Mouse (Mus musculus) inflammation-experienced regulatory T-cells, adult 6 months (primary cell): ENCODE data around the gene Fam71e2. TPM values are rescaled to one million over a fixed set of nuclear protein-coding genes. Genes with fewer than 3 reads are reported as not detected.
"Not testable (repeated sequence)": the region's sequence is repeated elsewhere in the genome, so short reads cannot be mapped to it uniquely, and the experiment has no call there.

Experiments used
- ATAC-seq: one replicate; pipeline ENCODE4 v1.8.0; 2017
- polyA plus RNA-seq, 3 experiments: library from polyadenylated mRNA; unstranded; fragments of 100-300 nt; shearing (Covaris generic); gene quantifications; one replicate each; pipeline ENCODE4 v1.2.1; 2017

Fam71e2 gene
- polyA plus RNA-seq, result not detected

DNA sequence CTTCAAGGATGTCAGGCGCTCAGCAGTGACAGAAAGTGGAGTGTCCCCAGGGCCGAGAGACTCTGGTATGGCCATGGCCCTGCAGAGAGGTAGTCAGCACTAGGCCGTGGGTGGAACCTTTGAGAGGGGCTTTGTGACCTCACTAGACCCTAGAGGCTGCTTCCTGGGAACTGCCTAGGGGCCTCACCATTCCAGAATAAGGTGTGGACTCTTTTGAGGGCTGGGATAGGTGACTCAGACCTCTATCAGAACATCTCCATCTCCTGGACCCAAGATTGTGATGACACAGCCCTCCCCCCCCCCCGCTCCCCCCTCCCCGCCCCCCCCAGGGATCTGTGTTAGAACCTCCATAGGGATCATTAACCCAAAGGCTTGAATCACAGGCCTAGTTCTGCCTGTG lies at the start of gene Fam71e2:
Gene Fam71e2, minus strand, starts transcription at position 101 of the 400 bp plus-strand sequence.
- no peak for ATAC-seq

DNA sequence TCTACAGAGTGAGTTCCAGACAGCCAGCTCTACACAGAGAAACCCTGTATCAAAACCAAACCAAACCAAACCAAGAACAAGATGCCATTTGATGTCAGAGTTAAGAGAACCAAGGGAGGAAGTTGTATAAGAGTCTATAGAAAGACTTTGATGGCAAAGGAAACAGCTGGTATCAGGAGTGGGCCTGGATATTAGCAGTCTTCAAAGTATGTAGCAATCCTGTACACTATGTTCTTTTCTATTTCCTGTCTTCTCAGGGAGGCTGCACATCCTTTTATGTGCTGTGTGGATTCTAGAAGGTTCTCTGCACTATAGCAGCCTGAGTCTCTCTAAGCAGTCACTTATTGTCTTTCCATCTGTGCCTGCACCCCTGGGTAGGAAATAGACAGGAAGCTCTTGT lies 45.5 kb upstream of the Fam71e2 start:
- ATAC-seq, result no peak

DNA sequence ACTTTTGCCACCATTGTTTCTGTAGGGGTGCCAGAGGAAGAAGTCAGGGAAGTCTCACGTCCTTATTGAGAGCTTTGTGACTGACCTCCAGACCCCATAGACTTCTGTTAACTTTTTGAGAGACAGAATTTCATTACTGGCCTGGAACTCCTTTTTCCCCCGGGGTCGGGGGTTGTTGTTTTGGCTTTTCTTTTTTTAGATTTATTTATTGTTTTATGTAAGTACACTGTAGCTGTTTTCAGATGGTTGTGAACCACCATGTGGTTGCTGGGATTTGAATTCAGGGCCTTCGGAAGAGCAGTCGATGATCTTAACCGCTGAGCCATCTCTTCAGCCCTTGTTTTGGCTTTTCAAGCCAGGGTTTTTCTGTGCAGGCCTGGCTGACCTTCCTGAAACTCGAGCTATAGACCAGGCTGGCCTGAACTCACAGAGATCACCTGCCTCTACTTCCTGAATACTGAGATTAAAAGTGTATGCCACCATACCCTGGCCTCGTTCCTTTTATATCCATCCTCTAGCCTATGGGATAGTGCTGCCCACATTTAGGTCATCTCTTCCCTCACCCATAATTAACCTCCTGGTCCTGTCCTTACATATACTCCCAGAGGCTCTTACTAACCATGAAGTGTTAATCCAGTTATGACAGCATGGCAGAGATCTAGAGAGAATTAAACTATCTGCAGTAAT lies 42.1 kb upstream of the Fam71e2 start:
- no peak for ATAC-seq

DNA sequence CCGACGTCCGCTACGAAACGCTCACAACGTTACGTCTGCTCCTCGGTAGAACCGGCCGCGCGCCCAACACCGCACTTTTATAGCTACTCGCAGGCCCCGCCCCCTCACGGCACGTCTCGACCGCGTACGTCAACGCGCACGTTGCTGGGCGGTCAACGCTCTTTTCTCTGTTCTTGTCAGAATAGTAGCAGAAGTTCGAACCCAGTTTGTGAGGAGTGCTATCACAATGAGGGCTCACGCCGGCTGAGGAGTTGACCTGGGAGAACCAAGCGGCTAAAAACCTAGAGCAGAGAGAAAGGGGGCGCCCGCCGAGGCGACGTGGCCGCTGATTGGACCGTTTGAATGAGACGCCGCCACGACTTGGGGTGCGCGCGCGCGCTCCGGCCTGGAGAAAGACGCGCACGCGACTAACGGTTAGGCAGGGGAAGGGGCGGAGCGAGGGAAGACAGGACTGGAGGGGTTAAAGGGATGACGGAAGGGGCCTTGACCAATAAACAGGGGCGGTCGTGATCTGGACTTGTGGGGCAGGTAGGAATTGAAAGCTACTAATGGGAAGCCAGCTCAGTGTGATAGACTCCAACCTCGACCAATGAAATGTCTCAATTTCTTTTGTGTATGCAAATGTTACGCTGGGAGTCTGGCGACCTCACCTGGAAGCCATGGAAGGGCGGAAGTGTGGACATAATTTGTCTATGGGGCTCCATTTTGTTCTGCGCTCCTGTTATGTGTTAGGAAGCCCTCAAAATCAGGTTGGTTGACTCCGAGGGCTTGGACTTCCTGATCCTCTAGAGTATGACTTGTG lies 41.4 kb upstream of the Fam71e2 start, which contains the start of gene Ube2s:
Gene Ube2s, minus strand, starts transcription at position 288 of the 802 bp plus-strand sequence.
- peak; percentile 94 for ATAC-seq

DNA sequence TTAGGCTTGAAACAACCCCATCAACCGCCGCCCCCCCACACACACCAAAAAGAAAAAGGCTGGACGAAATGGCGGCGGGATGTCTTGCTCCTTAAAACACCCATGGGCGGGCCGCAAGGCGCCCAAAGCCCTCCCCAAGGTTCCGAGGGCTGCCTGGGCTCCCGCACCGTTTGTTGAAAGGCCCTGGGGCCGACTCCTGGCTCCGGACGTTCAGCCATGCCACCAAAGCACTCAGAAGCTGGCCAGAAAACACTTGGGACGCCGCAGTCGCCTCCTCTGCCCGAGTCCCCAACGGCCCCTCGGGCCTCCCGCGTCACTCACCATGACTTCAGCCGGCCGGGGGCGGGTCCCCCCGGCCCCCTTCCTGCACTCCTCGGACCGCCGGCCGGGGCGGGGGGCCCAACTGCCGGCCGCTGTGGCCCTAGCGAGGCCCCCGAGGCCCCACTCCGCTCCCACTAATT lies 40.8 kb upstream of the Fam71e2 start:
- ATAC-seq, result no peak

DNA sequence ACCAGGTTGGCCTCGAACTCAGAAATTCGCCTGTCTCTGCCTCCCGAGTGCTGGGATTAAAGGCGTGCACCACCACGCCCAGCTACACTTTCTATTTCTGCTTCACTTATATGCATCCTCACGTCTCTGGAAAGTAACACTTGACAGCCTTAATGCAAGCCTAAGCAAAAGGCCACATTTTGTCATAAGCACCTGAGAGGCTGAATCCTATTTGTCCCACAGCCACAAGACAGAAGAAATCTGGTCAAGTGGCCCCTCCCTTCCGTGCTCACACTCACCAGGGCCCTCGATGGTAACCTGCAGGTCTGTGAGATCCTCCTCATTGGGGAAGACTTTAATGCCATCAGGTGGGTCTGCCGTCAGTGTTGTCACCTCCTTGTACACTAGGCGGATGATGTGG lies 40.0 kb upstream of the Fam71e2 start:
- not testable (repeated sequence) for ATAC-seq

DNA sequence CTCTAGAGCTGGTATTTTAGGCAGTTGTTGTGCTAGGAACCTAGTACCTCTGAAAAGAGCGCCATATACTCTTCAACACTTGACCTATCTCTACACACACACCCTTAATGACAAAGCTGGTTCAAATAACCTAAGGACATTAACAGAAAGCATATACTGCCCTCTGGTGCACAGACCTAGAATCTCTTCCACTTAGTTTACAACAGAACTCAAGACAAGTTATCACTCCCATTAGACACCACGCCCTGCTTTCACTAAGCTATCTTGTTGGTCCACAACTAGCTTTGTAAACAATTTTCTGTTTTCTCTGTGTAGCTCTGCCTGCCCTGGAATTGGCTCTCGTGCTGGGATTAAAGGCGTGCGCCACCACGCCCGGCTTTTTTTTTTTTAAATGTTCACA lies 35.6 kb upstream of the Fam71e2 start:
- ATAC-seq, result peak; percentile 55

DNA sequence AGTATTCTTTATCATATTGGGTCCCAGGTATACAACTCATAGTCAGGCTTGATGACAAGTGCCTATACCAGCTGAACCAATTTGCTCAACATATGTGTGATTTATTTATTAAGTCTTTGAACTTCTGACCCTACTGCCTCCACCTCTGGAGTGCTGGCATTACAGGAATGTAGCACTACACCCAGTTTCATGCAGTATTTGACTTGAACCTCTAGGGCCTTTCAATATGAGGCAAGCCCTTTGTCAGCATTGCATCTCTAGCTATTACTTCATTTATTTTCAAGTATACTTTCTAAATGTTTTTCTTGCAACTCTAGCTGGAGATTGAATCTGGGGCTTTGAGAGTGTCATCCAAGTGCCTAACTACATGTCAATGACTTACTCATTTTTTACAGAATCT lies 31.1 kb upstream of the Fam71e2 start:
- ATAC-seq, result no peak

DNA sequence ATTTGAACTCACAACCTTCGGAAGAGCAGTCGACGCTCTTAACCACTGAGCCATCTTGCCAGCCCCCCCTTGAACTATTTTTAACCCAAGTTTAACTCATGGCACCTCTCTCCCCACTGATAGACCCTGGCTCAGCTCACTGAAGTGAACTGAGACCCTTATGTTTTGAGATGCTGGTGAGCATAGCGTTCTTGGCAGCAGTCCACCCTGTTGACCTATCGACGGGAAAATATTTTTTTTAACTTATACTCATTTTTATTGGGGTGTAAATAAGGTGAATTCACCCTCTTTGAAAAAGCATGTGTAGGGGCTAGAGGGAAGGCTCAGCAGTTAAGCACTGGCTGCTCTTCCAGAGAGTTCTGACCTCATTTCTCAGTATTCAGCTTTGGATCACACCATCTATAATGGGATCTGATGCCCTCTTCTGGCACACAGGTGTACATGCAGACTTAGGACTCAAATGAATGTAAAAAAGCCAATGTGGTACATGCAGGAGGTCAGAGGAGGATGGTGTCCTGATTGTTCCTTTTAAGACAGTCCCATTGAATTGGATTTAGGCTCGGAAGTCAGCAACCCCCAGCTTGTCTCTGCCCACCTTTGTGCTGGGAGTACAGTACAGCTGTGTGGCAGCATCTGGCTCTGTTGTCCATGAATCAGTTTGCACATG lies 24.8 kb upstream of the Fam71e2 start:
- ATAC-seq, result peak; percentile 24

DNA sequence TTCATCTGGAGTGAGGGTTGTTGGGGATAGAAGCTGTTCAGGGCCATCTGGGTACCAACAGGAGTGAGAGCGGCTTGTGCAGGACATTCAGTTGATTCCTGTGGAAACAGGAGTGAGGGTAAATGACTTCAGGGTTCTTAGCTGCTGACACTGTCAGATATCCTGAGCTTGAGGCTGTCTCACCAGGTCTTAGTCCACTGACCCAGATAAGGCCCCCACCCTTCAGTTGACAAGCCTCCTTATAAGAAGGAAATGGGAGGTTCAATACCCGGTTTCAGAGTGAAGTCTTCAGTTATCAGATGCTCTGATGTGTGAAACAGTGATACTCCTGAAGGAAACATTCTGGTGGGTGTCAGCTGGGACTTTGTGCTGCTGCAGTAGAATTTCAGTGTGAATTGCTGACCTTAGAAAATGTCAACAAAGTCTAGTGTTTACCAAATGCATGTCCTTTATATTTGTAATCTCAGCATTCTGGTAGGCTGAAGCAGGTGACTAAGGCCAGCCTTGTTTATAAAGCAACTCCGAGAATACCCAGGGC lies 23.6 kb upstream of the Fam71e2 start:
- ATAC-seq, result no peak

DNA sequence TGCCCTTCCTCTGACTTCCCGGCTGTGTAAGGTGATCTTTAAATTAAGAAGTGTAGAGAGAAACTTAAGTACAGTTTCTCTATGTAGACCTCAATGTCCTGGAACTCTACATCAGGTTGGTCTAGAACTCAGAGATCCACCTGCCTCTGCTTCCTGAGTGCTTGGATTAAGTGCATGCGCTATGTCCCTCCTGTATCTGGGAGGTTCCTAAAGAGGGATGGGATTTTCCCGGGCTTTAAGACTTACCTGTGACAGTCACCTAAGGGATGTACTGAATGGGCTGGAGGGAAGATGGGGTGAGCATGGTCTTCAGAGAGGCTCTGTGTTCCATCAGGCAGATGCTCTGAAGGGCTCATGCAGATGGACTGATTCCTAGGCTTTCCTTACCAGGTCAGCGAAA lies 22.6 kb upstream of the Fam71e2 start:
- ATAC-seq, result no peak

DNA sequence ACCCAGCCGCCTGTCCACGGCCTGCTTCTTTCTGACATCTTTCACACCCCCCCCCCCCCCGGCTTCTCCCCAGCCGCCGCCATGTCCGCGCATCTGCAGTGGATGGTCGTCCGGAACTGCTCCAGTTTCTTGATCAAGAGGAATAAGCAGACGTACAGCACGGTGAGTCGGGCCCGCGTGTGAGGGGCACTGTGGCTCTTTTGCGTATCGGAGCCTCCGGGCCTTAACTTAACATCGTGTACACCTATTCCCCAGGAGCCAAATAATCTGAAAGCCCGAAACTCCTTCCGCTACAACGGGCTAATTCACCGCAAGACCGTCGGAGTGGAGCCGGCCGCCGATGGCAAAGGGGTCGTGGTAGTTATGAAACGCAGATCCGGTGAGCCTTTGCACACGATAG lies 22.1 kb upstream of the Fam71e2 start:
- ATAC-seq, result not testable (repeated sequence)

DNA sequence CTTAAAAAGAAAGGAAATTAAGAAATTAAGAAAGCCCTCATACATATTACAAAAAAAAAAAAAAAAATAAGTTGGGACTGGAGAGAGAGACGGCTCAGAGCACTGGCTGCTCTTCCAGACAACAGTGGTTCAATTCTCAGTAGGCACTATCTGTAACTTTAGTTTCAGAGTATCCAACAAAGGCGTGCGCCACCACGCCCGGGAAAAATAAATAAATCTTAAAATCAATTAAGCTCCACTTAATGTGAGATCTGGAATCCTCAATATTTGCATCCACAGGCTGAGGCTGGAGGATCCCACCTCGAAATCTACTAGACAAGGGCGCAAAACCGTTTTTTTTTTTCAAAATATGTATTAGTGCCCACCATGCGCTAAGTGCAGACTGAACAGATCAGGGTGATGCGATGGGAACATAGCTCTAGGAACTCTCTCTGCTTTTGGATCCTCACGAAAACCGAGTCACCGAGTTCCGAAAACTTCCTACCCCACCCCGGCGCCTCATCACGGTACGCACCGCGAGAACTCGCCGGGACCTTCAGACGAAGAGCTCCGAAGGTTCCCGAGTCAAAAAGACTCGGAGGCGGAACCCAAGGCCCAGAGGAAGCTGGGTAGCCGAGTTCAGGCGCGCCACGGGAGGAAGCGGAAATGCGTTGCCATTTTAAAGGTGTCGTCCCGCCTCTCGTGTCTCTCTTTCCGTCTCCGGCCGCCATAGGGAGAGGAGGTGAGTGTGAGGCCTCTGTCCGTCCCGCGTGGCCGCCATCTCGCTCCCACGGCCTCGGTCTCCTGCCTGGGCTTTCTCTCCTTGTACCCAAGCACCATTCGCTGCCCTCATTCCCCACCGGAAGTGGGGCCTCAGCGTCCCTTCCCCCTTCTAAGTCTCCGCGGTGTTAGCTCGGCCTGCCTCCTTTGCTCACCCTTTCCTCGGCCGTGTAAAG lies 21.4 kb upstream of the Fam71e2 start, which contains the start of gene Rpl28:
Gene Rpl28, plus strand, starts transcription at position 597 of the 935 bp plus-strand sequence.
- ATAC-seq, result peak; percentile 94

DNA sequence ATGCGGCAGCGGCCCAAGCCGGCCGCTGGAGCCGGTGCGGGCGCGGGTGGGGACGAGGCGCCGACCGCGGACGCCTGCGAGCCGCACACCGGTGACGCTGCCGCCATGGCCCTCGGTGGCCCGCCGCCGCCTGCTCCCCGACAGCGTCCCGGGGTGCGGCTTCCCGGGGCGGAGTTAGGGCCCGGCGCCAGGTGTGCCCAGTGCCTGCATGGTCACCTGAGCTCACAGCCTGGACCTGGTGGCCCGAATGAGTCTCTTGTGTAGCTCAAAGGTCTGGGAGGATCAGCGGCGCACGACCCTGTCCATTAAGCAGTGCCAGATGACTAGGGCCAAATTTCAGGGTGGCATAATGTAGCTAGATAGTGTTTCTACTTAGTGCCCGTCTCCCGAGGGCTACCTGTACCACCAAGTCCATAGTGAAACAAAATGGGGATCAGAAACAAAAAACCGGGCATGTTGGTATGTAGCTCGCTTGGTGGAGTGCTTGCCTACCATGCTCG lies 18.4 kb upstream of the Fam71e2 start, which contains the start of gene Tmem238:
Gene Tmem238, minus strand, starts transcription at position 221 of the 500 bp plus-strand sequence.
- ATAC-seq, result no peak

DNA sequence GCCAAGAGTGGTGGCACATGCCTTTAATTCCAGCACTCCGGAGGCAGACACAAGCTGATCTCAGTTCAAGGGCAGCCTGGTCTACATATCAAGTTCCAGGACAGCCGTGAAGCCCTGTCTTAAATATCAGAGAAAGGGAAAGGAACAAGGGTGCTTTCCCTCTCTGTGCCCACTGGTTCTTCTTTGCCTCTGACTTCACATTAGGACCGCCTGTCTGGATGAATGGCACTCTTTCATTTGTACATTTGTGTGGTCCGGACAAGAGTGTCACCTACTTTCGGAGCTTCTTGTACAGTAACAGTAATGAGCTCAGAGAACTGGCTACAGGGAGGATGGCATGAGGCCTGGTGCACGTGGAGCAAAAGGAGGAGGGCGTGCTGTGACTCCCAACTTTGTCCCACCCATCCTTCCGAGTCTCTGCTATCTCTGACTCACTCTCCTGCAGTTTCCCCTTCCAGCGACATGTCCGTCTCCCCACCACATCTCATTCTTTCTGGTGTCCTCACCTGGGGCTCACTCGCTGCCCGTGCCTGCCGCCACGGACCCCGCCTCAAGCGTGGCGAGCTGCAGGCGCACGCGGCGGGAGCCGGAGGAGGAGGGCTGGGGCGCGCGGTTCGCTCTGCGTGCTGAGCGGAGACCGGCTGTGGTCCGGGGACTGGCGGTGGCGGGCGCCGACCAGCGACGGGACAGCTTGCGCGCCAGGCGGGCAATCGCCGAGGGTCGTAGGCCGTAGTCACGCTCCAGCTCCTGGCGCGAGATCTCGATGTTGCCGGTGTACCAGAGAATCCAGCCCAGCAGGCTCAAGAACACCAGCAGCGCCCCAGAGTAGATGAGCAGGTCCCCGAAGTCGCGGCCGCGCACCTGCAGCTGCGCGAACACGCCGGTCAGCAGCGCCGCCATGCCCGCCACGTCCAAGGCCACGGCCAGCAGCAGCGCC lies 17.7 kb upstream of the Fam71e2 start:
- ATAC-seq, result no peak

DNA sequence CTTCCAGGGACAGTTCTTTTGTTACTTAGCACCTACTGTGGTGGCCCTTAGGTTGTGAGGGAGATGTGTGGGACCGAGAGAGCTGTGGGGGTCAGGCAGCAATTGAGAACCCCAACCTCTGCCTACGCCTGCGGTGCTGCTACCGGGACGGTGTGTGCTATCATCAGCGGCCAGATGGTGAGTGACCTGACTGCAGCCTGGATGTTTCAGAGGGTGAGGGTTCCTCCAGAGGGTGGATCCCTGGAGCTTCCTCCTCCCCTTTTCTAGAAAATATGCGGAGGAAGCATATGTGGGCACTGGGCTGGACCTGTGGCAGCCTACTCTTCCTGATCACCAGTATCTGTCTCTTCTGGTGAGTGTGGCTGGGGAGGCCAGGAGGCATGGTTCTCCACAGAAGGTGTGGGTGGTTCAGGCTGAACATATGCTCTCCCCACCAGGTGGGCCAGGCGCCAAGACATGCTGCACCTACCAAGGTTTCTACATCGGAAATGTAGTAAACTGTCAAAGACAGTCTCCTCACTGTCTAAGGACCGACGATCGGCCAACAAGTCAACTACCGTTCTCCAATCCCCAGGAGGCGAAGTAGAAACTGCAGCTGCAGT lies 12.7 kb upstream of the Fam71e2 start:
- no peak for ATAC-seq

DNA sequence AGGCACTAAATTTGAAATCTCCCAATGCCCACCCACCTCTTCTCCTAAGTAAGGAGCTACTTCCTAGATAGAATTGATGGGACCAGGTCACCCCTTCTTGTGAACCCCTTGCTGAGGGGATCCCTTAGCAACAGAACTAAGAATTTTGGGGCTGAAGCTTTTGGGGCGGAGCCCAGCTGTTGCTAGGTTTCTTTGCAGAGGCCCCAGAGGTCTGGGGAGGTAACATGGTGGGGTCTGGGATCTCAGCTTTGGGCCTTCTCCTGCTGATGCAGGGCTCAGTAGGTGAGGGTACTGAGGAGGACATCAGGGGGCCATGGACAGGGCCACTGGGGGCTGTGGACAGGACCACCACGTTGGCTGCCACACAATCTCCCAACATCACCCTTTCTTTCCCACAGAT lies 11.7 kb upstream of the Fam71e2 start, which contains the start of the genes Il11 and Tmem190:
Gene Il11, minus strand, starts transcription at position 101 of the 400 bp plus-strand sequence.
Gene Tmem190, plus strand, starts transcription at position 179 of the 400 bp plus-strand sequence.
- ATAC-seq, result no peak

DNA sequence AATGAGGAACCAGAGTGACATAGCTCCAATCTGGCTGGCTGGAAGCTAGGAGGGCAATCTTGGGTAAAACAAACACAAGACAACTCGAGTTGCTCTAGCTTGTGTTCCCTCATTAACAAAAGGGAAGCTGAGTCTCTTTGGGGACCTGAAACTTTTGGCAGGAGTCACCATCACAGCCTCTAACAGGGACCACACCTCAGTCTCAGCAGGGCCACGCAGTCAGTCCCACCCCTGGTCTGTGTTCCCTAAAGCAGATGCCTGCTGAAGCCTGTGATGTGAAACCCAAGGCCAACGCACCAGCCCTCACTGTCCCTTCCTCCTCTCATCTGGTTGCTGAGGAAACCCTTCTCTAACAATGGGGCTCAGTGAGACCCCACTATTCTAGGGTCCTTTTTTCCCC lies 11.0 kb upstream of the Fam71e2 start:
- ATAC-seq, result no peak

DNA sequence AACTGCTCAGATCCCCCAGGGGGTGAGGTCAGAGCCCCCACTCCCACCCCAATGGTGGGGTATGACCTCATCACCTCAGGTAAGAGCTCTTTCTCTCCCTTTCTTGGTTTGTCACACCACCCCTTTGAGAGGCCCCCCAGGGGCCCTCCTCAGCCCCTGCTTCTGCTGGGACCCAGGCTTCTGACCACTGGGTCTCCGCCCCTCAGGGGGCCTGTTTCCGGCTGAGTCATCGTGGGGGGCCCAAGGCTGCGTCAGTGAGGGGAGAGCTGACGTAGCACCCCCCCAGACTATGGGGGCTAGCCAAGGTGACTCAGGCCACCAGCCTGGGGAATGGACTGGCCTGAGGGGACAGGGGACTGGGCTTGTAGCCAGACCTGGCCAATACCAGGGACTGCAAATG lies 8.8 kb upstream of the Fam71e2 start:
- ATAC-seq, result no peak
